Mouse (Mus musculus) embryonic facial prominence, embryonic 15.5 days (tissue): ENCODE measurements around the gene H2-Q6. TPM values are rescaled to one million over a fixed set of nuclear protein-coding genes. Genes with fewer than 3 reads are reported as not detected.
"Not testable (repeated sequence)": the region's sequence is repeated elsewhere in the genome, so short reads cannot be mapped to it uniquely, and the experiment has no call there.

ENCODE experiments used
- ATAC-seq: fragments of 200-750 bp; cut with Nextera tagmentation; 2 replicates; pipeline ENCODE4 v1.8.0; 2017; ENCODE audit warnings: low read depth, moderate TSS enrichment; ENCODE audit not compliant: insufficient number of reproducible peaks, low FRiP score, low TSS enrichment
- H3K27ac ChIP-seq: fragments of 300-500 bp; sonication (generic); replicated peaks from 2 replicates; pipeline ENCODE4 v1.5.1; 2015; ENCODE audit warnings: mild to moderate bottlenecking, inconsistent platforms
- H3K27me3 ChIP-seq: fragments of 300-500 bp; sonication (generic); 2 replicates; pipeline ENCODE4 v1.6.1; 2015; ENCODE audit warnings: inconsistent platforms
- H3K36me3 ChIP-seq: fragments of 300-500 bp; sonication (generic); 2 replicates; pipeline ENCODE4 v1.6.1; 2015; ENCODE audit warnings: mild to moderate bottlenecking, inconsistent platforms
- H3K4me1 ChIP-seq: fragments of 300-500 bp; sonication (generic); 2 replicates; pipeline ENCODE4 v1.6.1; 2015; ENCODE audit warnings: inconsistent platforms
- H3K4me2 ChIP-seq: fragments of 300-500 bp; sonication (generic); replicated peaks from 2 replicates; pipeline ENCODE4 v1.6.1; 2015; ENCODE audit warnings: mild to moderate bottlenecking, inconsistent platforms
- H3K4me3 ChIP-seq: fragments of 300-500 bp; sonication (generic); replicated peaks from 2 replicates; pipeline ENCODE4 v1.5.1; 2015; ENCODE audit warnings: mild to moderate bottlenecking, inconsistent platforms
- H3K9ac ChIP-seq: fragments of 300-500 bp; sonication (generic); 2 replicates; pipeline ENCODE4 v1.6.1; 2015; ENCODE audit warnings: inconsistent platforms
- H3K9me3 ChIP-seq: fragments of 300-500 bp; sonication (generic); replicated peaks from 2 replicates; pipeline ENCODE4 v1.6.1; 2016; ENCODE audit warnings: inconsistent platforms
- WGBS: fragments of 180-500 bp; shearing (Covaris S2); methylation state at CpG from one replicate; pipeline ENCODE4 v1.1.7; 2015; 5-methylcytosine and 5-hydroxymethylcytosine counted together
- polyA plus RNA-seq: library from polyadenylated mRNA; unstranded; fragments of >200 nt; fragmentation: Nextera tagmentation; extraction: Ambion mirVana; gene quantifications from 2 replicates; pipeline ENCODE4 v1.2.1, GENCODE M21; 2015

The H2-Q6 gene
- polyA plus RNA-seq, 1 experiment from 2014 or later: 0.28 TPM

DNA sequence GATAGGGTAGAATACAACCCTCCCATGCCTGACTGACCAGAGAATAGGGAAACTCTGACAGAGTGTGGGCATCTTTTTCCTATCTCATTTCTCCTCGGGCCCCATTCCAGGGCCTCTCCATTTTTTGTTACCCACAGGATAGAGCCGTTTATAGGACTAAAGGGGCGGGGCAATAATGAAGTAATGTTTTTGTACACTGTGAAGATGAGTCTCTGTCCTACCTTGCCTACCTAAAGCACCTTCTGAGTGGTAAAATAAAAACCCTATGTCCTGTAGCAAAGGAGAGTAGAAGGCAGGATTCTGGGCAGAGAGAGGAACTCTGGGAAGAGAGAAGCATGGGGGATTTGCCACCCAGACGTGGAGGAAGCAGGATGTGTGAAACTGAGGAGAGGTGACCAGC, 5.1 kb upstream of the H2-Q6 start:
- H3K27ac ChIP-seq, H3K4me1 ChIP-seq, H3K4me2 ChIP-seq, H3K9ac ChIP-seq, ATAC-seq, H3K36me3 ChIP-seq, H3K9me3 ChIP-seq, H3K4me3 ChIP-seq: not testable (repeated sequence)
- WGBS: 60% methylated on average over 4 of the region's 4 CpGs
- H3K27me3 ChIP-seq: peaks cover 29% of the 10 kb centered on the region

DNA sequence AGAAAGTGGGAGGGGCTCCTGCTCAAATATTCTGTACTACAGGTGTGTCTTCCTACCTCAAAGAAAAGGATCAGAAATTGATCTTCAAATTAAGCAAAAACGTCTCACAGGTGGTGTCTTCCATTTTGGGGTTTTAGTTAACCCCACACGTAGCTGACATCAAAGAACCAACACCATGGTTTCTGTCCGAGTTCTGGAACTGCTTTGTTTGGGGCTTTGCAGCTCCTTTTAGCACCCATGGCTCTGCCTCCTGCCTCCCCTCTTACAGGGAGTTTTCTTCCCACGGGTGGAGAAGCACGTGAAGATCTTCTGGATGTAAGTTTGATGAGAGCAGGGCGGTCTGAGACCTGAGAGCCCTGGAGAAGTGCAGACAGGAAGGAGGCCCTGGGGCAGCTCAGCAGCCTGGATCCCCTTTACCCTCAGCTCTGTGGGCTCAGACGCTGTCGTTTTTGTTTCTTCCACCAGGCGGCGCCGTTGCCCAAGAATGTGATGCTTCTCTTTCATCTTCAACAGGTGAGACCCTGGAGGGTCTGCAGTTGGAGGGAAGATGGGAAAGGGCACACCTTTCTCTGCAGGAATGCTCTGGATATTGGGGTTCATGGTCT, 4.3 kb upstream of the H2-Q6 start:
- not testable (repeated sequence) for H3K9me3 ChIP-seq, H3K27ac ChIP-seq, H3K4me2 ChIP-seq, H3K36me3 ChIP-seq, ATAC-seq, H3K4me3 ChIP-seq, H3K9ac ChIP-seq, H3K4me1 ChIP-seq
- peaks cover 36% of the 10 kb centered on the region for H3K27me3 ChIP-seq
- WGBS: 10% methylated on average over 11 of the region's 11 CpGs

DNA sequence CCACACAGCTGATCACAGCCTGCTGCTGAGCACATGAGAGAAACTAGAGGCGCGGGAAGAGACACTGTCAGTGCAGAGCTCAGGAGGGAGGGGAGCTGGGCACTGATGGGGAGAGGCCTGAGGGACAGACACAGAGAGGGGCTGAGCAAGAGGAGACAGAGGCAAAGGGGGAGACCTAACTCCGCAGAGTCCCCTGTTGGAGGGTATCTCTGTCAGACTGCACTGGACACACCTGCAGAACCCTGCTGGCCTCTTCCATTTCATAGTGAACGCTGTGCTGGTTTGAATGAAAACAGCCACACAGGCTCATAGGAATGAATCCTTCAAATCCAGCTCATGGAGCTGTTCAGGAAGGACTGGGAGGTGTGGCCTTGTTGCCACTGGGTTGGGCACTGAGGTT, 3.3 kb upstream of the H2-Q6 start:
- H3K4me2 ChIP-seq, H3K9ac ChIP-seq, ATAC-seq, H3K36me3 ChIP-seq, H3K4me1 ChIP-seq, H3K27ac ChIP-seq, H3K4me3 ChIP-seq, H3K9me3 ChIP-seq: not testable (repeated sequence)
- peaks cover 46% of the 10 kb centered on the region for H3K27me3 ChIP-seq
- 85% methylated on average over 4 of the region's 4 CpGs for WGBS

DNA sequence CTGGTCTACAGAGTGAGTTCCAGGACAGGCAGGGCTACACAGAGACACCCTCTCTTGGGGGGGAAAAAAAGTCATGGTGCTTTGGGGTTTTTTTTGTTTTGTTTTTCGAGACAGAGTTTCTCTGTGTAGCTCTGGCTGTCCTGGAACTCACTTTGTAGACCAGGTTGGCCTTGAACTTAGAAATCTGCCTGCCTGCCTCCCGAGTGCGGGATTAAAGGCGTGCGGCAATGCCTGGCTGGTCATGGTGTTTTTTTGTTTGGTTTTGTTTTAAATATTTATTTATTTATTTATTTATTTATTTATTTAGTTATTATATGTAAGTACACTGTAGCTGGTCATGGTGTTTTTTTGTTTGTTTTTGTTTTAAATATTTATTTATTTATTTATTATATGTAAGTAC, 2.3 kb upstream of the H2-Q6 start:
- H3K27me3 ChIP-seq: peaks cover 49% of the 10 kb centered on the region
- H3K4me3 ChIP-seq, H3K4me2 ChIP-seq, ATAC-seq, H3K4me1 ChIP-seq, H3K27ac ChIP-seq, H3K9ac ChIP-seq, H3K36me3 ChIP-seq, H3K9me3 ChIP-seq: not testable (repeated sequence)
- WGBS: 85% methylated on average over 5 of the region's 5 CpGs

DNA sequence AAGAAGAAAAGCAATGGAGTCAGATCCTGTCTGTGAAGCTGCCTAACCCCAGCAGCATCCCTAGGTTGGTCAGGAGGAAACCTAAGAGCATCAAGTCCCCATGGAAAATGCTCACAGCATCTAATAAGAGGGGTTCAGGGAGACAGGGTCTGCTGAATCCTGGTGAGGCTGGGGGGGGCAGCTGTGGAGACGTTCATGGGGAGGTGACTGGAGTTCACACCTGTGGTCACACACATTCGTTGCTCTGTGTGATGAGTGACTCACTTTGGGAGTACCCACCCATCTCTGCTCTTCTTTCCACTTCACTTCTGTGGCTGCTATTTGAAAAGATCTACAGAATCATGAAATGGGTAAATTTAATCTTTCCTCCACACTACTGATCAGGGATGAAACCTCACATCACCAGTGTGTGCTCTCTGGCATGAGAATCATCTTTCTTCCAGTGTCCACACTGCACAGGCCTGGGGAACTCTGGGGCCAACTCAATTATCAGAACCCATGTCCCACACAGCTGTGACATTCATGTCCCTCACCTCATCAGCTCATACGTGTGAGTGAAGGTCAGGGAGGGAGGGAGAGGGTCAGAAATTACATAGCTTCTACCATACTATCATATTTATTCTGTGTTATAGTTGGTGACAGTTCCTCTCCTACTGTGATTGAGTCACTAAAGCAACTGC, 1.4 kb upstream of the H2-Q6 start:
- H3K27ac ChIP-seq, H3K4me1 ChIP-seq, H3K4me2 ChIP-seq, H3K9me3 ChIP-seq, H3K4me3 ChIP-seq, ATAC-seq, H3K36me3 ChIP-seq, H3K9ac ChIP-seq: not testable (repeated sequence)
- H3K27me3 ChIP-seq: peaks cover 49% of the 10 kb centered on the region
- WGBS: 68% methylated on average over 3 of the region's 3 CpGs

DNA sequence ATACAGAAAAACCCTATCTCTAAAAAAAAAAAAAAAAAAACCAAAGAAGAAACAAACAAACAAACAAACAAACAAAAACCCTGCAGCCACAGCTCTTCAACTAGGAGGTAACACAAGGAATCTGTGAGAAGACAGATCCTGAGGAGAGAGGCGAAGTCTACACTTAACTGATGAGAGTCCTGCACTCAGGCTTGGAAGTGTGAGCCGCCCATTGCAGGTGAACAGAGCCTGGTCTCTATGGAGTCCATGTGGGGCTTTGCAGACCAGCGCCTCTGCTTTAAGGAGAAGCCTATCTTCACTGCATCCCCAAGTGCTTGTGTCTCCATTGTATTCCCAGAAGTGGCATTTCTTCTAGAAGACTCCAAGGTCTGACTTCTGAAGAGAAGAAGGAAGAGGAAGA, 544 bp upstream of the H2-Q6 start:
- WGBS: 86% methylated on average over 3 of the region's 3 CpGs
- H3K27ac ChIP-seq, H3K4me3 ChIP-seq, H3K4me1 ChIP-seq, H3K36me3 ChIP-seq, ATAC-seq, H3K4me2 ChIP-seq, H3K9ac ChIP-seq, H3K9me3 ChIP-seq: not testable (repeated sequence)
- H3K27me3 ChIP-seq: peaks cover 47% of the 10 kb centered on the region

DNA sequence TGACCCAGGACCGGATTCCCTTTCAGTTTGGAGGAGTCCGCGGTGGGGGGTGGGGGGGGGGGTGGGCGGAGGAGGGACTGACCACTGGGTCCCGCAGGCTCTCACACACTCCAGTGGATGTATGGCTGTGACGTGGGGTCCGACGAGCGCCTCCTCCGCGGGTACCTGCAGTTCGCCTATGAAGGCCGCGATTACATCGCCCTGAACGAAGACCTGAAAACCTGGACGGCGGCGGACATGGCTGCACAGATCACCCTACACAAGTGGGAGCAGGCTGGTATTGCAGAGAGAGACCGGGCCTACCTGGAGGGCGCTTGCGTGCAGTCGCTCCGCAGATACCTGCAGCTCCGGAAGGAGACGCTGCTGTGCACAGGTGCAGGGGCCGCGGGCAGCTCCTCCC, 824 bp downstream of the H2-Q6 start:
- not testable (repeated sequence) for H3K36me3 ChIP-seq, H3K27ac ChIP-seq, H3K4me1 ChIP-seq, H3K9ac ChIP-seq, H3K9me3 ChIP-seq
- 0 out of 2 replicates have a peak, but pooled peaks have one; percentile 27 for ATAC-seq
- peak overlapping the region; percentile 59 for H3K4me2 ChIP-seq
- H3K27me3 ChIP-seq: peaks cover 52% of the 10 kb centered on the region
- WGBS: 10% methylated on average over 25 of the region's 28 CpGs
- H3K4me3 ChIP-seq: peak overlapping the region; percentile 37

DNA sequence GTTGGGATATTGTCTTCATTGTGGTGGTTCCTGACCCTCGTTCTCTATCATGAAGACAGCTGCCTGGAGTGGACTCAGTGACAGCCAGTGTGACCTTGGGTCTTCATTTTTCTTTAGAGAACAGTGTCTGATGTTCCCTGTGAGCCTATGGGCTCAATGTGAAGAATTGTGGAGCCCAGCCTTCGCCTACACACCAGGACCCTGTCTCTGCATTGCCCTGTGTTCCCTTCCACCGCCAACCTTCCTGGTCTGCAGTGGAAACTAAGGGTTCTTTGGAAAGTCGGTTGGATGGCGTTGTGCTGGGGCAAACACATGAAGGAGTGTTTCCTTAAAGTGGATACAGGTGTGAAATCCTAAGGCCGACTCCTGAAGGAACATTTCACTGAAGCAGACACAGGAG, 4.2 kb downstream of the H2-Q6 start:
- H3K27ac ChIP-seq, H3K4me1 ChIP-seq, H3K4me2 ChIP-seq, H3K9me3 ChIP-seq, ATAC-seq, H3K36me3 ChIP-seq, H3K4me3 ChIP-seq, H3K9ac ChIP-seq: not testable (repeated sequence)
- WGBS: 81% methylated on average over 6 of the region's 6 CpGs
- H3K27me3 ChIP-seq: peaks cover 38% of the 10 kb centered on the region

DNA sequence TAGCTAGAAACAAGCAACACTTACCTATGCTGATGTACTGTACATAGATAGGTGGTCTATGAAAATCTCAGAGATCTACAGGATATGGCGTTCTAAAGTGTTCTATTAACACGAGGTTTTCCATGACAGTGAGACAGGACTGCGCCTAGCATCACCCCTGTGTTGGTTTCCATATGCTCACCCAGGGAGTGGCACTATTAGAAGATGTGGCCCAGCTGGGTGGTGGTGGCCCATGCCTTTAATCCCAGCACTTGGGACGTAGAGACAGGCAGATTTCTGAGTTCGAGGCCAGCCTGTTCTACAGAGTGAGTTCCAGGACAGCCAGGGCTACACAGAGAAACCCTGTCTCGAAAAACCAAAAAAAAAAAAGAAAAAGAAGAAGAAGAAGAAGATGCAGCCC, 6.0 kb downstream of the H2-Q6 start:
- not testable (repeated sequence) for H3K36me3 ChIP-seq, ATAC-seq

DNA sequence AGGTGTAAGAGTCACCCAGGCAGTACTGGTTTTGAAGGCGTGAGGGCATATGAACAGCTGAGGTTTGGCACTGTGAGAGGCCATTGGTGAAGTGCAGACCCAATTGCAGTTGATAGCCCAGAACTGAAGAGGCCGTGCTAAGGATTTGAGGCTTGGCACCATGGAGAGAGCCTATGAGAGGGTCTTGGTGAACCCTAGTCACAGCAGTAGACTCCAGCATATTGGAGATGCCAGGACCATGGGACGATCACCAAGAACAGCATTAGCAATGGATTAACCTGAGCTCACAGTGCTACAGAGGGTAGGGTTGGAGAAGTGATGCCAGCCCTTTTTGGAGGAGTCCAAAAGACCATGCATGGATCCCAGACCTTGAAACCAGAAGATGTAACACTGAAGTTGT, 7.5 kb downstream of the H2-Q6 start:
- not testable (repeated sequence) for H3K9ac ChIP-seq, H3K4me2 ChIP-seq, H3K27ac ChIP-seq, H3K9me3 ChIP-seq, H3K36me3 ChIP-seq, ATAC-seq, H3K4me3 ChIP-seq, H3K4me1 ChIP-seq
- 86% methylated on average over 3 of the region's 3 CpGs for WGBS
- peaks cover 18% of the 10 kb centered on the region for H3K27me3 ChIP-seq

More for the DNA sequence above, 6.0 kb downstream of the H2-Q6 start:
- not testable (repeated sequence) for H3K27ac ChIP-seq, H3K4me3 ChIP-seq, H3K4me2 ChIP-seq, H3K9ac ChIP-seq, H3K4me1 ChIP-seq, H3K9me3 ChIP-seq
- peaks cover 24% of the 10 kb centered on the region for H3K27me3 ChIP-seq
- WGBS: 84% methylated on average over 6 of the region's 6 CpGs

DNA sequence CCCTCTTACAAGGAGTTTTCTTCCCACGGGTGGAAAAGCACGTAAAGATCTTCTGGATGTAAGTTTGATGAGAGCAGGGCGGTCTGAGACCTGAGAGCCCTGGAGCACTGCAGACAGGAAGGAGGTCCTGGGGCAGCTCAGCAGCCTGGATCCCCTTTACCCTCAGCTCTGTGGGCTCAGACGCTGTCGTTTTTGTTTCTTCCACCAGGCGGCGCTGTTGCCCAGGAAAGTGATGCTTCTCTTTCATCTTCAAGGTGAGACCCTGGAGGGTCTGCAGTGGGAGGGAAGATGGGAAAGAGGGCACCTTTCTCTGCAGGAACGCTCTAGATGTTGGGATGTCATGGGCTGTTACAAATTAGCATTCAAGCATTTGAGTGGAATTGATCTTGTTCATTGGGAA, 10.2 kb downstream of the H2-Q6 start:
- 8% methylated on average over 8 of the region's 8 CpGs for WGBS
- H3K4me1 ChIP-seq, H3K27ac ChIP-seq, H3K9ac ChIP-seq, H3K4me3 ChIP-seq, ATAC-seq, H3K9me3 ChIP-seq, H3K36me3 ChIP-seq, H3K4me2 ChIP-seq: not testable (repeated sequence)
- H3K27me3 ChIP-seq: peaks cover 21% of the 10 kb centered on the region

DNA sequence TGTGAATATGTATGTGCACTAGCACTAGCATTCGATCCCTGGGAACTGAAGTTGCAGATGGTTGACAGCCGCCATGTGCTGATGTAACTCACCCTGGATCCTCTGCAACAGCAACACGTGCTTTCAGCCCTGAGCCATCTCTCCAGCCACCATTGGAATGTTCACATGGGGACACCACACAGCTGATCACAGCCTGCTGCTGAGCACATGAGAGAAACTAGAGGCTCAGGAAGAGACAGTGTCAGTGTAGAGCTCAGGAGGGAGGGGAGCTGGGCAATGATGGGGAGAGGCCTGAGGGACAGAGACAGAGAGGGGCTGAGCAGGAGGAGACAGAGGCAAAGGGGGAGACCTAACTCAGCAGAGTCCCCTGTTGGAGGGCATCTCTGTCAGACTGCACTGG, 10.9 kb downstream of the H2-Q6 start:
- H3K9me3 ChIP-seq, ATAC-seq, H3K4me2 ChIP-seq, H3K27ac ChIP-seq, H3K36me3 ChIP-seq, H3K9ac ChIP-seq, H3K4me1 ChIP-seq, H3K4me3 ChIP-seq: not testable (repeated sequence)
- 57% methylated on average over 3 of the region's 3 CpGs for WGBS
- H3K27me3 ChIP-seq: peaks cover 27% of the 10 kb centered on the region
